Mouse (Mus musculus): Measurements from ENCODE around the gene Magi3. TPM values are rescaled to one million over a fixed set of nuclear protein-coding genes. Genes with fewer than 3 reads are reported as not detected.

Gene Magi3
- polyA plus RNA-seq, 1 experiment from 2014 or later, result 4.4 TPM

DNA sequence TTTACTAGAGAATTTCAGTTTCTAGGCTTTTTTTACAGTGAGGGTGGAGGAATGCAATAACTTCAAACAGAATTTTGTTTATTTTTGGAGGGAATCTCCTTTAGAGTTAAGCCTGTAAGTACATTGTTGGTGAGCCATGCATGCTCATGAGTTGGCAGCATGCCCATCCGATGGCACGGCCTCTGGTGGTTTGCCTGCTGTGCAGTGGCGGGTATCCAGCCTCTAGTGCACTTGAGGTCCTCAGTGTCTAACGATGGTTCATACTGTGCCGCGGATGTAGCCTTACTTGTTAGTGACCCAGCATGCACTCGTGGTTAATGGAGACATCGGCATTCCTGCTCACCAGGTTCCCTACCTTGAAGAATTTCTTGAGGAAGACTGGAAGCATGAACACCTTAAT, 212.7 kb downstream of the Magi3 start:
- Histone ChIP-seq H3K4me3 (no peak overlapping the region), H3K27me3 (ENCODE audit: low read depth, poor library complexity, severe bottlenecking) (no peaks in the 10 kb centered on the region), H3K9me3 (replicated peaks) (no peaks in the 10 kb centered on the region), H3K4me1 (no peaks in the 10 kb centered on the region), H3K27ac (no peak overlapping the region), H3K36me3 (peaks cover 59% of the 10 kb centered on the region)
- 94% methylated on average over 8 of the region's 8 CpGs for WGBS
- DNase-seq (ENCODE audit: low spot score), result no peak

DNA sequence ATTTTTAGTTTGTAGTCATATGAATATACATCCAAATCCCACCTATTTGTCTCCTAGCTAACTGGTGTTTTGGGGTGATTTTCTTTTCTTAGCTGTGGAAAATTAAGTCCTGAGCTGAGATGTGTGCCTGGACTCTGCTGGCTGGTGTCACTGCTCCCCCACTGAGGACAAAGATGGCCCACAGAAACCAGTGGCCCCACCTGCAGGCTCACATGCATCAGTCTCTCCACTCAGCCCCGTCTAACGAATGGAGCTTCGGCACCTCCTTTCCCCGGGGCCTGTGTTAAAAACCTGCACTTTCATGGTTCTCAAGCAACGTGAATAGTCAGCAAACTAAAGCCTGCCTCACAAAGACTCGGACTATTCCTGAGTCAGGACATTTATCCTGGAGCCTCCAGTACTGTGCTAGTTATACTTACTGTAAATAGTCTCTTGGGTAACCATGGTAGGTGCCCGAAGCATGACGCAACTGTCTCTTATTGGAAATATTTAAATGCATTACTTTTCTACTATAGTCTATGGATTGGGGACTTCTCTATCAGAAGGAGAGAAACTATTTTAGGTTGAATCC, 213.2 kb downstream of the Magi3 start:
- H3K27ac ChIP-seq, result no peak overlapping the region
- 93% methylated on average over 8 of the region's 8 CpGs for WGBS
- no peaks in the 10 kb centered on the region for H3K27me3 ChIP-seq (ENCODE audit: low read depth, poor library complexity, severe bottlenecking)
- H3K36me3 ChIP-seq, result peaks cover 61% of the 10 kb centered on the region
- H3K4me3 ChIP-seq, result no peak overlapping the region
- H3K4me1 ChIP-seq, result no peaks in the 10 kb centered on the region
- no peaks in the 10 kb centered on the region for H3K9me3 ChIP-seq (replicated peaks)
- DNase-seq (ENCODE audit: low spot score), result no peak

DNA sequence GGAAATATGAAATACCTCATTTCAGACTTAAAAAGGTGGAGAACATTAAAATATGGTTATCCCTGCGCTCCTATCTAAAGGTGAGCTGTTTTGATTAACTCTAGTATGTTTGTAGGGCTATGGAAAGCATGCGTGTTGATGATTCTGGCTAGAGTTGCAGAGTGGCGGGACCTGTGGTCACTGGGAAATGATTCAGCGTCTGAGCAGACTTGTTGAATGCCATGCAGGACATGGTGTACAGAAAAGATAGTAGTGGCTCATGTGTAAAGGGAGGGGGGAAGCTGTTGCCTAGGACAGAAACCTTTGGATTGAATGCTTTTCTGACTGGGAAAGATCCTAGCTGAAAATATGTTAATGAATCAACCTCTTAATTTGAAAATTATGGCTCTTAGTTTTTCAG, 221.4 kb downstream of the Magi3 start:
- H3K4me3 ChIP-seq, result no peak overlapping the region
- peaks cover 82% of the 10 kb centered on the region for H3K36me3 ChIP-seq
- 92% methylated on average over 4 of the region's 4 CpGs for WGBS
- H3K27me3 ChIP-seq (ENCODE audit: low read depth, poor library complexity, severe bottlenecking), result no peaks in the 10 kb centered on the region
- H3K9me3 ChIP-seq (replicated peaks), result no peaks in the 10 kb centered on the region
- no peaks in the 10 kb centered on the region for H3K4me1 ChIP-seq
- no peak overlapping the region for H3K27ac ChIP-seq
- DNase-seq (ENCODE audit: low spot score), result no peak

DNA sequence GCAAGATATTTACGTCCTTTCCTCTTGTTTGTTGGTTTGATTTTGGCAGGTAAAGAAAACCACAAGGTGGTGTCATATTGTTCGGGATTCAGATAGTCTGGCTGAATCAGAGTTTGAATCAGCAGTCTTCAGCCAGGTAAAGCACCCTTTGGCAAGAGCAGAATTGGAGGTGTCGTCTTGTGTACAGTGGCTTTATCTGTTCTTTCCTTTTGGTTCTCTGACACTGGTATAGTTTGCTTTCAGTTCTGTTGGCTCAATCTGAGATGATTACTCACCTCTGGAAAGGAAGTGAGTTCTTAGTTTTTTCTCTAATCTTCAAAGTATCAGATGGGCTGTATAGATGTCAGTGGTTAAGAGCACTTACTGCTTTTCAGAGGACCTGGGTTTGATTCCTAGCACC, 228.9 kb downstream of the Magi3 start:
- H3K36me3 ChIP-seq, result peaks cover 88% of the 10 kb centered on the region
- H3K27ac ChIP-seq, result no peak overlapping the region
- H3K4me1 ChIP-seq, result no peaks in the 10 kb centered on the region
- no peak overlapping the region for H3K4me3 ChIP-seq
- no peaks in the 10 kb centered on the region for H3K27me3 ChIP-seq (ENCODE audit: low read depth, poor library complexity, severe bottlenecking)
- WGBS, result 97% methylated on average over 3 of the region's 3 CpGs
- DNase-seq (ENCODE audit: low spot score), result no peak
- no peaks in the 10 kb centered on the region for H3K9me3 ChIP-seq (replicated peaks)

DNA sequence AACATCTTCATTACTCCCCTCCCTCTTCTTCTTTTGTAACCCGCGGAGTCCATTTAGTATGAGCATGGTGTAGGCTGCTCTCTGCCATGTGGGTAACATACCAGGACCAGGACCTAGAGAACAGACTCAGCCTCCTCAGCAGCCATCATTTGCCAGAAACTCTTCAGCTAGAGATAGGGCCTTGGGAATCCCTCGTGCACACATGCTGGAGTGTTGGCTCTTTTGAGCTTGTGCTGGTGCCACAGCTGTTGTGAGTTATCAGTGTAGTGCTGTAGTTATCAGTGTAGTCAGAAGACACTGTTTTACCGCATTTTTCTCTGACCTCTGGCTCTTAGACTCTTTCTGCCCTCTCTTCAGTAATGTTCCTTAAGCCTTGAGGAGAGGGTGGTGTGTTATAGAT, 230.8 kb downstream of the Magi3 start:
- no peak overlapping the region for H3K4me3 ChIP-seq
- peaks cover 86% of the 10 kb centered on the region for H3K36me3 ChIP-seq
- no peaks in the 10 kb centered on the region for H3K9me3 ChIP-seq (replicated peaks)
- H3K27ac ChIP-seq, result no peak overlapping the region
- H3K27me3 ChIP-seq (ENCODE audit: low read depth, poor library complexity, severe bottlenecking), result no peaks in the 10 kb centered on the region
- H3K4me1 ChIP-seq, result no peaks in the 10 kb centered on the region
- 92% methylated on average over 4 of the region's 4 CpGs for WGBS
- DNase-seq (ENCODE audit: low spot score), result no peak

DNA sequence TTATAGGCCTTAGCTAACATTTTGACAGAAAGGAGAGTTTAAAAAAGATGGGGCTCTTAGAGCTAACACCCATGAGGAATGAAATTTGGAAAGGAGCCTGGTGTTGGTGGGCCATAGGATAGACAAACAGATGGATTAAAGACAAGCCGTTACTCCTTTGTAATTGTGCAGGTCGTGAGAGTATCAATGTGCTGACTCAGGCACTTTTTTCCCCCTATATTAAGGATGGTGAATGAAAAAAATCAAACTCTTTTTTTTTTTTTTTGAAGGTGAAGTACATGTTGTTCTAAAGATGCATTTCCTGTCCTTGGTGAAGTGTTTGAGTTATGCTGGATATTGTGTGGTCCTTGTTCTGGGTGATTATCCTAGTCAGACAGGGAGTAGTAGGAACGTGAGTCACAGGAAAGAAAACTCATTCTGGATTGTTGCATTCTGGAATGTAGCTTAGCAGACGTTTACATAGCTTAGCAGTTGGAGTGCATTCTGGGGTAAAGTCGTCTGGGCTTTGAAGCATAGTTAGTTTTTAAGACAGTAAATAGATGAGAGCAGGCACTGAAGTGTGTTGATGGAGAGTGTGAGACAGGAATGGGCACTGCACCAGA, 232.2 kb downstream of the Magi3 start:
- DNase-seq (ENCODE audit: low spot score), result no peak
- 77% methylated on average over 5 of the region's 5 CpGs for WGBS
- Histone ChIP-seq H3K36me3 (peaks cover 87% of the 10 kb centered on the region), H3K27ac (no peak overlapping the region), H3K27me3 (ENCODE audit: low read depth, poor library complexity, severe bottlenecking) (no peaks in the 10 kb centered on the region), H3K4me1 (no peaks in the 10 kb centered on the region), H3K9me3 (replicated peaks) (no peaks in the 10 kb centered on the region), H3K4me3 (no peak overlapping the region)

DNA sequence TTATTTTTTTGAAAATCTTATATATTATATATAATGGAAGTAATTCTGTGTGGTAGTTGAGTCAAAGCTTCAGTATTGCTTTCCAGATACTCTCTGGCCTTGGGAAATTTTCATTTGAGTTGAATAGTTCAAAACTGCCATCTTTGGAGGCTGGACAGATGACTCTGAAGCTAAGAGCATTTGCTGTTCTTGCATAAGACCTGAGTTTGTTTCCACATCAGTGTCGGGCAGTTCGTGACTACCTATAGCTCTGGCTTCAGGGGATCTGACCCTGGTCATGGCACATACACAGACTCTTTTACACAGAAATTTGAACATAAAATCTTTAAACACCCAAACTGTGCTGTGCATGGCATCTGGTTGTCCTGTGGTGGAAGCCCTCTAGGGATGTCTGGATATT, 235.0 kb downstream of the Magi3 start:
- DNase-seq (ENCODE audit: low spot score), result no peak
- WGBS, result 91% methylated on average over 2 of the region's 2 CpGs
- H3K9me3 ChIP-seq (replicated peaks), result no peaks in the 10 kb centered on the region
- no peak overlapping the region for H3K4me3 ChIP-seq
- no peaks in the 10 kb centered on the region for H3K4me1 ChIP-seq
- H3K36me3 ChIP-seq, result peaks cover 74% of the 10 kb centered on the region
- H3K27me3 ChIP-seq (ENCODE audit: low read depth, poor library complexity, severe bottlenecking), result no peaks in the 10 kb centered on the region
- no peak overlapping the region for H3K27ac ChIP-seq

DNA sequence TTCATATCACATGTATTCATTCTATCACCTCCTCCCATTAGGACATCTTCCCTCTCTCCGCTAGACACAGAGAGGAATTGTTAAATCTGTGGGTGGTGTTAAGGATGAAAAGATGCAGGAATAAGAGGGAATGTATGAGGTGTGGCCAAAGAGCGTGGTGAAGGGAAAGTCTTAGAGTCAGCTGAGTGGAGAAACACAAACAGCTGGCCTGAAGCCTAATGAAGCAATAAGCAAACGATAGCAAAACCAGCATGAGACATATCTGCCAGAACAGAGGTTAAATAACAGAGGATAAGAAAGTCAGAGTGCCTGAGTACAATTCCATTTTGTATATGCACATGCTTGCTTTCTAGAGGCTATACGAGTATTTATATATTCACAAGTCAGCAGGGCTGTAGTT, 235.6 kb downstream of the Magi3 start:
- H3K27me3 ChIP-seq (ENCODE audit: low read depth, poor library complexity, severe bottlenecking), result no peaks in the 10 kb centered on the region
- no peak overlapping the region for H3K27ac ChIP-seq
- H3K36me3 ChIP-seq, result peaks cover 71% of the 10 kb centered on the region
- DNase-seq (ENCODE audit: low spot score), result no peak
- 95% methylated on average over 4 of the region's 4 CpGs for WGBS
- no peak overlapping the region for H3K4me3 ChIP-seq
- no peaks in the 10 kb centered on the region for H3K4me1 ChIP-seq
- H3K9me3 ChIP-seq (replicated peaks), result no peaks in the 10 kb centered on the region

DNA sequence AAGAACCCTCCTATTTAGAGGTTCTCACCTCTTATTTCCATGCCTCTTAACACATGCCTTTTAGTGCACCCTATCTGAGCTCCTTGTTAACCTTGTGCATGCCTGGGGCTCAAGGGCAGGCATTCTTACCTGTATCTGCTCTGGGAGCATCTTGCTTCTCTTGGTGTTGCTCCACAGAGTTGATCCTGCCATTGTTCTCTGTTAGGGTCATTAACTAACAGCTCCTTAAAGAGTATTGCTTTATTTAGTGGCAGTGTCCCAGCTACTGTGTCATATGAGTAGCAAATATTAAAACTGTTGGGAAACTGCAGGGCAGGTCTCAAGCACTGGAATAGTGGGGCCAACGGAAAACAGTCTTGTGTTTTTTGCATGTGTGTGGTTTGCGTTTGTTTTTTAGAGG, 249.0 kb downstream of the Magi3 start:
- Histone ChIP-seq H3K4me1 (peaks cover 19% of the 10 kb centered on the region), H3K4me3 (no peak overlapping the region), H3K27ac (no peak overlapping the region), H3K36me3 (peaks cover 40% of the 10 kb centered on the region), H3K27me3 (ENCODE audit: low read depth, poor library complexity, severe bottlenecking) (no peaks in the 10 kb centered on the region), H3K9me3 (replicated peaks) (no peaks in the 10 kb centered on the region)
- 94% methylated on average over 2 of the region's 2 CpGs for WGBS
- no peak for DNase-seq (ENCODE audit: low spot score)

DNA sequence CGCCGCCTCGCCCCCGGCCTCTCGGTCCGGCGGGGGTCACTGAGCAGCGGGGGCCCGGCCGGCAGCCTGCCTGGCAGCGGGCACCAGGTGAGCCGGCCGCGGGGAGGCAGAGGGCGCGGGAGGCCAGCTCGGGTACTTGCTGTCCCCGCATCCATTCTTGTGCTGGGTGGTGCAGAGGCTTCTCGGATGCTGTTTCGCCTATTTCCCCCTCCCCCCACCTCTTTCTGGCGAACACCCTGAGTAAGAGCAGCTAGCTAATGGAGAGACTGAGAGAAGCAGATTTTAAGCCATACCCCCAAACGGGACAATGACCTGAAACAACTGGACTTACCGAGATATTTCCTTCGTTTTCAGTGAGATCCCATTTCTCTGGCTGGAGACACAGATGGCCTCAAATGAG, 251.5 kb downstream of the Magi3 start:
- no peaks in the 10 kb centered on the region for H3K9me3 ChIP-seq (replicated peaks)
- DNase-seq (ENCODE audit: low spot score), result no peak
- under 1% methylated on average over 24 of the region's 24 CpGs for WGBS
- no peaks in the 10 kb centered on the region for H3K27me3 ChIP-seq (ENCODE audit: low read depth, poor library complexity, severe bottlenecking)
- peak overlapping the region; percentile 88 for H3K4me3 ChIP-seq
- peak overlapping the region; percentile 96 for H3K27ac ChIP-seq
- H3K36me3 ChIP-seq, result peaks cover 47% of the 10 kb centered on the region
- peaks cover 19% of the 10 kb centered on the region for H3K4me1 ChIP-seq

DNA sequence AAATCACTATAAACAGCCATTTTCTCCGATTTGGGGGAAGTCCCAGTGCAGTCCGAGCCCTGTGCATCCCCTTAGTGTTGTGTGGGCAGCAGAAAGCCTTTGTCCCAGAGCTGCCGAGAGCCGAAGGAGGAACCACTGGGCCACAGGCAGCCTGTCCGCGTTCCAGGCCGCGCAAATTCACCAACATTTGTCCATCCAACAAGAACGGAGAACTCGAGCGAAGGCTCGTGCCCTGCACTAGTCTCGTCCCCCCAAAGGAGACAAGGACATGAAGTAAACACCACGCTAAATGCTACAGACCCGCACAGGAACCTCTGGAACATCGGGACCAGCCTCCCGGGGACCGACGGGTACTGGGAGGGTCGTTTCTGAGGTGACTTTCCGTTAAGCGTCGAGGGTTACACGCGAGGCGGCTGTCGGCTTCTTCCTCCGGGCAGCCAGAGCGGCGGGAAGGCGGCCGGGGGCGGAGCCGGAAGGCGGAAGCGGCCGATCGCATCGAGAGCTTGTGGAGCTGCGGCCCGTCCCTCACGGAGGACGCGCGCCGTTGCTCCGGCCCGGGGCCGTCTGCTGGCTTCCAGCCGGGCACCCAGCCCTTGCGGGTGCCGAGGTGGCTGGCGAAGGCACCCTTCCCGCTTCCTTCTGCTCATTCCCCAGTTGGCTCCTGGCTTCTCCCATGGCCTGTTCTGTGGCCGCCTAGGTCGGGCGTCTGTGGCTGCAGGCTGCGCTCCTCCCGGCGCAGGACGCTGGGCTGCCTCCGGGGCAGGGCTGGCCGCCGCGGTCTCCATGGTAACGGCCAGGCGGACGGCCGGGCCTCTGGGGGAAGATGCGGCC, 252.1 kb downstream of the Magi3 start, which contains the start of gene Phtf1:
TSS of gene Phtf1 (plus strand) at position 250 of the 831 bp plus-strand sequence.
- Histone ChIP-seq H3K4me3 (peak within 1 kb of the TSS; percentile 88), H3K36me3 (peaks cover 48% of the 10 kb centered on the region), H3K27ac (peak within 1 kb of the TSS; percentile 96), H3K4me1 (peaks cover 19% of the 10 kb centered on the region), H3K9me3 (replicated peaks) (no peaks in the 10 kb centered on the region), H3K27me3 (ENCODE audit: low read depth, poor library complexity, severe bottlenecking) (no peaks in the 10 kb centered on the region)
- under 1% methylated on average over 70 of the region's 70 CpGs for WGBS
- peak; percentile 91 for DNase-seq (ENCODE audit: low spot score)

DNA sequence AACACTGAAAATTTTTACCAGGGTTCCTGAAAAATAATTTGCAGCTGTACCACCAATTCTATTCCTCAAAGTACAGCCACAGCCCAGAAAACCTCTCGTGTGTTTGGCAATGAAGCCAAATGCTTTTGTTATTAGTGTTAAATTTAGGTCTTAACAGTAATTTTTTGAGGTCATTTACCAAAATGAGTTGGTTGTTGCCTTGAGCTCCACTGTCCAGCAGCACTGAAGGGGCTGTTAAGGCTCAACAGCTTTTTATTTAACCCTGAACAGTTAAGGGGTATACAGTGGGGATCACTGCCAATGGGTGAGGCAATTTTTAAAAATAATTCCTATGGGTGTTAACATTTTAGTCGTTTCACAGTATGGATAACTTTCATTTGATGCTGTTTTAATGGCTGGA, 252.9 kb downstream of the Magi3 start:
- WGBS, result 30% methylated on average over 2 of the region's 2 CpGs
- H3K4me3 ChIP-seq, result peak overlapping the region; percentile 88
- H3K4me1 ChIP-seq, result peaks cover 19% of the 10 kb centered on the region
- H3K27me3 ChIP-seq (ENCODE audit: low read depth, poor library complexity, severe bottlenecking), result no peaks in the 10 kb centered on the region
- H3K27ac ChIP-seq, result peak overlapping the region; percentile 96
- no peaks in the 10 kb centered on the region for H3K9me3 ChIP-seq (replicated peaks)
- H3K36me3 ChIP-seq, result peaks cover 51% of the 10 kb centered on the region
- DNase-seq (ENCODE audit: low spot score), result no peak
